Mouse (Mus musculus) midbrain, embryonic 12.5 days (tissue): ENCODE measurements around the gene Cdr2. TPM values are rescaled to one million over a fixed set of nuclear protein-coding genes. Genes with fewer than 3 reads are reported as not detected.
A peak's percentile ranks its signal among the peaks of the same experiment; 100 is the strongest.
"Not testable (repeated sequence)": the region's sequence is repeated elsewhere in the genome, so short reads cannot be mapped to it uniquely, and the experiment has no call there.

Experiments
- ATAC-seq: fragments of 200-750 bp; cut with Nextera tagmentation; 2 replicates; pipeline ENCODE4 v1.8.0; 2017; ENCODE audit warnings: low read depth, moderate TSS enrichment, moderate library complexity; ENCODE audit not compliant: low FRiP score
- H3K27ac ChIP-seq: fragments of 300-500 bp; sonication (generic); replicated peaks from 2 replicates; pipeline ENCODE4 v1.5.1; 2016; ENCODE audit warnings: mild to moderate bottlenecking
- H3K27me3 ChIP-seq: fragments of 300-500 bp; sonication (generic); 2 replicates; pipeline ENCODE4 v1.6.1; 2016; ENCODE audit warnings: mild to moderate bottlenecking
- H3K36me3 ChIP-seq: fragments of 300-500 bp; sonication (generic); 2 replicates; pipeline ENCODE4 v1.6.1; 2016
- H3K4me1 ChIP-seq: fragments of 300-500 bp; sonication (generic); 2 replicates; pipeline ENCODE4 v1.6.1; 2016
- H3K4me2 ChIP-seq: fragments of 300-500 bp; sonication (generic); replicated peaks from 2 replicates; pipeline ENCODE4 v1.6.1; 2016; ENCODE audit warnings: mild to moderate bottlenecking, moderate library complexity
- H3K4me3 ChIP-seq: fragments of 300-500 bp; sonication (generic); 2 replicates; pipeline ENCODE4 v1.5.1; 2016; ENCODE audit warnings: mild to moderate bottlenecking
- H3K9ac ChIP-seq: fragments of 300-500 bp; sonication (generic); replicated peaks from 2 replicates; pipeline ENCODE4 v1.6.1; 2016; ENCODE audit warnings: mild to moderate bottlenecking, moderate library complexity
- H3K9me3 ChIP-seq: fragments of 300-500 bp; sonication (generic); 2 replicates; pipeline ENCODE4 v1.6.1; 2016; ENCODE audit warnings: mild to moderate bottlenecking
- WGBS: fragments of 180-500 bp; shearing (Covaris S2); methylation state at CpG from one replicate; pipeline ENCODE4 v1.1.7; 2016; 5-methylcytosine and 5-hydroxymethylcytosine counted together
- polyA plus RNA-seq: library from polyadenylated mRNA; unstranded; fragments of >200 nt; fragmentation: Nextera tagmentation; extraction: Ambion mirVana; gene quantifications from 2 replicates; pipeline ENCODE4 v1.2.1, GENCODE M21; 2016

The Cdr2 gene
- polyA plus RNA-seq, result 17.2 and 18.9 TPM in 2 replicates

DNA sequence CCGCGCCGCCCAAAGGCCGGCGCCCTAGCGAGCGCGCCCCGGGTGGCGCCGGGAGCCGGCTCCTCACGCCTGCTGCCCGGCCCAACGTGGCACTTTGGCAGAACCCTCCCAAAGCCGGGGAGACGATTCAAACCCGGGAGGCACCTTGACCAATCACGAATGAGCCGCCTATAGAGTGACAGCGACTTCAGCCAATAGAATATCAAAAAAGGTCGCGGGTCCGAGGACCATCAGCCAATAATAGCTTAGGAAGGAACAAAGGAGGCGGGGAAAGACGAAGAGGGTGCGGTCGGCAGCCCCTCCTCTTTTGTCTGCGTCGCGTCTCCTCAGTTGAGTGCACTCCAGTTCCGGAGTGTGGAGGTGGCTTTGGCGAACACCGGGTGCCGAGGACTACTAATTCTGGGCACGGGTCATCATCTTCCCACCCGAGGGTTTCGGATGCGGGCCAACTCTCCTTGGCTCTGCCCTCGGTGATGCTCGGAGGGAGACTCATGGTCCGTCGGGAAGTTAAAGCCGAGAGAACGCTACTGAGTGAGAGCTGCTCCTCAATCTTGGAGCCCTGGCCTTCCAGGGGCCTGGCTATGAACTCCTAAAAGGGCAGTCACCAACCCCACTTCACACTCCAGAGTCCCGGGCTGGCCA lies at the start of gene Cdr2, which contains the start of gene Mfsd13b:
TSS of gene Cdr2 (minus strand) at position 113 of the 642 bp plus-strand sequence.
TSS of gene Mfsd13b (plus strand) at position 310 of the 642 bp plus-strand sequence.
- Histone ChIP-seq H3K9me3 (no peaks in the 10 kb centered on the region), H3K36me3 (no peaks in the 10 kb centered on the region), H3K4me2 (peak within 1 kb of the TSS; percentile 84), H3K9ac (peak within 1 kb of the TSS; percentile 81), H3K27me3 (no peaks in the 10 kb centered on the region), H3K4me1 (peaks cover 23% of the 10 kb centered on the region), H3K4me3 (peak within 1 kb of the TSS; percentile 82), H3K27ac (peak within 1 kb of the TSS; percentile 81)
- under 1% methylated on average over 46 of the region's 46 CpGs for WGBS
- ATAC-seq, result peak; percentile 97

DNA sequence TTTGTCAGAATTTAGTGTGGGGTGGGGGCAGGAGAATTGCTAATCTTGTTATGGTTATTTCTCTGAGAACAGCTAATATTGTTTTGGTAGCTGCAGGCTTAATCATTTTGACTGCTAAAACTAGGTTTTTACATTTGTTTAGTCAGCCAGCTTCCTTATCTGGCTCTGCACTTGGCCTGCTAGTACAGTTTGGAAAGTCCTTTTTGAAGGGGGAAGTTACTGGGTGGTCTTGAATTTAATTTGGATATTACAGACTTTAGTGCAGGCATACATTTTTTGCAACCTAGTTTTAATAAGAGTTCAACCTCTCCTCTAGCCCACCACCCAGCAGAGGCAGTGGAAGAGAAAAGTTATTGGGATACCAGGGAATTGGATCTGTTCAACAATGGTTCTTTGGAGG lies 47.8 kb upstream of the Cdr2 start:
- peaks cover 23% of the 10 kb centered on the region for H3K27me3 ChIP-seq
- not testable (repeated sequence) for ATAC-seq, H3K27ac ChIP-seq, H3K9ac ChIP-seq, H3K9me3 ChIP-seq, H3K4me2 ChIP-seq, H3K4me3 ChIP-seq, H3K36me3 ChIP-seq, H3K4me1 ChIP-seq

DNA sequence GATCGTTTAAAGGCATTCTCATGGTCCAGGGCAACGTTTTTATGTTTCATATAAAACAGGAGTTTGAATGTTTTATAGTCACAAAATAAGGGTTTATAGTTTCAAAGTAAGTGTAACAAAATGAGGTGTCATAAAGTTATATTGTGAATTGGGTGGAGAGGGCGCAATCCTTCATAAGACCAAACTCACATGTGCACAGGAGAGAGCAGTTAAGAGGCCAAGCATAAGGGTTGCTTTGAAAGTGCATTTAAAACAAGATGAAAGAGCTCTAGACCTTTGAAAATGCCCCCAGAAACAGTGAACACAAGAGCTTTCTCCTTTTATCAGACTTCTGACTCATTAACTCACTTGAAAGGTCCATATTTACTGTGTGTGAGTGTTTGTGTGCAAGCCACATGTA lies 44.2 kb upstream of the Cdr2 start:
- Histone ChIP-seq H3K9me3 (no peaks in the 10 kb centered on the region), H3K36me3 (no peaks in the 10 kb centered on the region), H3K4me3 (no peak overlapping the region), H3K4me2 (no peak overlapping the region), H3K27ac (no peak overlapping the region), H3K27me3 (peaks cover 16% of the 10 kb centered on the region; the same call in 1 of the 2 replicates), H3K4me1 (no peaks in the 10 kb centered on the region), H3K9ac (no peak overlapping the region)
- no peak for ATAC-seq
- 72% methylated on average over 3 of the region's 3 CpGs for WGBS

DNA sequence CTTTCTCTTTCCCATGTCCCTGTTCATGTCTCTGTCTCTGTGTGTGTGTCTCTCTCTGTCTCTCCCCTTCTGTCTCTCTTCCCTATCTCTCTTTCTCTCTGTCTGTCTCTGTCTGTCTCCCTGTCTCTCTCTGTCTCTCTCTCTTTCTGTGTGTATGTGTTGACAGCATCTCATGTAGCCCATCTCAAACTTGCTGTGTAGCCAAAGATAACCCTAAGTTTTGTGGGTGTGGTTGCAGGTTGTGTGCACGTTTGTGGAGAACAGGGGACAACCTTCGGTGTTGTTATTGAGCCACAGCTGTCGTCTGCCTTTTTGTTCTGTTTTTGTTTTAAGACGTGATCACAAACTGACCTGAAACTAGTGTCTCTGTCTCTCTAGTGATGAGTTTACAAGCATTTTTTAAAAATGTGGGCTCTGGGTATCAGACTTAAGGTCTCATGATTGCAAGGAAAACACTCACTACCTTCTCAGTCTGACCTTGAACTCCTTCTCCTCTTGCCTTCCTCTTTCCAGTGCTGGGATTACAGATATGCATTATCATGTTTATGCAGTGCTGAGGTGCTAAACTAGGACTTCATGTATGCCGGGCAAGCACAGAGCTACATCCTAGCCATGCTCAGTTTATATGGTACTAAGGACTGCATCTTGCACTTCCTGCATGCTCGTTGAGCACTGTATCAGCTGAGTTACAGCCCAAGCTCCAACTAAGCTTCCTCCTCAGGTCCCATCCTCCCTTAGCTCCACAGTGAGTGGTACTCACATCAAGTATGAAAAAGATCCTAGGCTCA lies 43.3 kb upstream of the Cdr2 start:
- Histone ChIP-seq H3K27ac (no peak overlapping the region), H3K36me3 (no peaks in the 10 kb centered on the region), H3K4me2 (no peak overlapping the region), H3K4me1 (no peaks in the 10 kb centered on the region), H3K4me3 (no peak overlapping the region), H3K9ac (no peak overlapping the region), H3K27me3 (peaks cover 10% of the 10 kb centered on the region; the same call in 1 of the 2 replicates), H3K9me3 (no peaks in the 10 kb centered on the region)
- no peak for ATAC-seq
- WGBS, result 81% methylated on average over 6 of the region's 6 CpGs

DNA sequence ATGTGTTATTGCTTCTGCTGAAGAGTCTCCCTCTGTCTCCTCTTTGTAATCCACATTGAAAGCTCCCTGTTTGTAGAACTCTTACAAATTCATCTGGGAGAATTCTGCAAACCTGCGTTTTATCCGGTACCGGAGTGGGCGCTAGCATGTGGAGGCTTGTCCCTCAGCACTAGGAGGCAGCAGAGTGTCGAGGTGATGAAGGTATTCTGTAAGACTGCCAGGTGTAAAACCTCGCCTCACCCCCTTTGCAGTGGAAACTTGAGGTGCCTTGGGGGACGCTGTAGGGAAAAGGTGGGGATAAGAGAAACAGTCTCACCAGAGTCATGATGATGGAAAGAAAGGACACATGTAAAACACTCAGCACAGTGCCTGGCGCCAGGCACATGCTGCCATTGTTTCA lies 38.2 kb upstream of the Cdr2 start:
- H3K27me3 ChIP-seq, result no peaks in the 10 kb centered on the region
- WGBS, result 42% methylated on average over 8 of the region's 8 CpGs
- no peak overlapping the region for H3K9ac ChIP-seq
- H3K4me2 ChIP-seq, result no peak overlapping the region
- H3K4me1 ChIP-seq, result no peaks in the 10 kb centered on the region
- no peak for ATAC-seq
- no peaks in the 10 kb centered on the region for H3K9me3 ChIP-seq
- no peak overlapping the region for H3K4me3 ChIP-seq
- H3K27ac ChIP-seq, result no peak overlapping the region
- no peaks in the 10 kb centered on the region for H3K36me3 ChIP-seq

DNA sequence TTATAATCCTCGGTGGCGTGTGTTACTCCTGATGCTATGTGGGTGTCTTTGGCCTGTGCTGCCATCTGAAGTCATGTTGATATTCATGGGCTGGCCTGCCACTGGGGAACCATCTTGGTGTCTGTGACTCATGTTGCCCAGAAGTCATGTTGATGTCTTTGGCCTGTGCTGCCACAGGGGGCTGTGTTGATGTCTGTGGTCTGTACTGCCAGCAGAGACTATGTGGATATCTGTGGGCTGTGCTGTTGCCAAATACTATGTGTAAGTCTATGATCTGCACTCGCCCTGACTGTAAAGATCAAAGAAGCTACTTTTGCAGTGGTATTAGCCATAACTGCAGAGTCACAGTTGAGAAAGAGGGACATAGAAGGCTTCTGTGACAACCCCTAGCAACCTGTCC lies 36.7 kb upstream of the Cdr2 start:
- H3K9me3 ChIP-seq, result no peaks in the 10 kb centered on the region
- 91% methylated on average over 3 of the region's 3 CpGs for WGBS

DNA sequence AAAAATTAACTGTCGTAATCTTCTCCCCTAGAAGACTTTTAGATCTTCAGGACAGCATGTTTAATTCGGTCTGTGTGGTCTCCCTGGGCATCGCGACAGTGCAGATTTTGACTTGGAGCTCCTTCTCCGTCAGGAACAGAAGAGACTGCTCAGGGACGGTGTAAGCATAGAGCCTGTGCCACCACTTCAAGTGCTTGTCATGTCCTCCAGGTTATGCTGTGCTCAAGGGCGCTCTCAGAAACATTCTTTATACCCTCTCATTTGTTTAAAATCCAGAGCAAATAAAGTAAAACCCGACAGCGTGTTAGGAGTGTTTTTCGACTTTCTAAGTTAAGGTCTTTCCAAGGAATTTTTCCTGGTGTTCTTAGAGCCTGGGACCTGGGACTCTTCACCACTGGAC lies 32.4 kb upstream of the Cdr2 start:
- Histone ChIP-seq H3K4me3 (no peak overlapping the region), H3K36me3 (no peaks in the 10 kb centered on the region), H3K4me2 (no peak overlapping the region), H3K9ac (no peak overlapping the region), H3K27me3 (no peaks in the 10 kb centered on the region), H3K9me3 (no peaks in the 10 kb centered on the region), H3K27ac (no peak overlapping the region), H3K4me1 (peaks cover 6% of the 10 kb centered on the region; the same call in 1 of the 2 replicates)
- ATAC-seq, result no peak
- WGBS, result 89% methylated on average over 10 of the region's 10 CpGs

More for the DNA sequence above, 36.7 kb upstream of the Cdr2 start:
- no peaks in the 10 kb centered on the region for H3K36me3 ChIP-seq
- ATAC-seq, result no peak
- no peak overlapping the region for H3K4me3 ChIP-seq
- H3K4me1 ChIP-seq, result no peaks in the 10 kb centered on the region
- H3K4me2 ChIP-seq, result no peak overlapping the region
- H3K27ac ChIP-seq, result no peak overlapping the region
- no peak overlapping the region for H3K9ac ChIP-seq
- H3K27me3 ChIP-seq, result no peaks in the 10 kb centered on the region

DNA sequence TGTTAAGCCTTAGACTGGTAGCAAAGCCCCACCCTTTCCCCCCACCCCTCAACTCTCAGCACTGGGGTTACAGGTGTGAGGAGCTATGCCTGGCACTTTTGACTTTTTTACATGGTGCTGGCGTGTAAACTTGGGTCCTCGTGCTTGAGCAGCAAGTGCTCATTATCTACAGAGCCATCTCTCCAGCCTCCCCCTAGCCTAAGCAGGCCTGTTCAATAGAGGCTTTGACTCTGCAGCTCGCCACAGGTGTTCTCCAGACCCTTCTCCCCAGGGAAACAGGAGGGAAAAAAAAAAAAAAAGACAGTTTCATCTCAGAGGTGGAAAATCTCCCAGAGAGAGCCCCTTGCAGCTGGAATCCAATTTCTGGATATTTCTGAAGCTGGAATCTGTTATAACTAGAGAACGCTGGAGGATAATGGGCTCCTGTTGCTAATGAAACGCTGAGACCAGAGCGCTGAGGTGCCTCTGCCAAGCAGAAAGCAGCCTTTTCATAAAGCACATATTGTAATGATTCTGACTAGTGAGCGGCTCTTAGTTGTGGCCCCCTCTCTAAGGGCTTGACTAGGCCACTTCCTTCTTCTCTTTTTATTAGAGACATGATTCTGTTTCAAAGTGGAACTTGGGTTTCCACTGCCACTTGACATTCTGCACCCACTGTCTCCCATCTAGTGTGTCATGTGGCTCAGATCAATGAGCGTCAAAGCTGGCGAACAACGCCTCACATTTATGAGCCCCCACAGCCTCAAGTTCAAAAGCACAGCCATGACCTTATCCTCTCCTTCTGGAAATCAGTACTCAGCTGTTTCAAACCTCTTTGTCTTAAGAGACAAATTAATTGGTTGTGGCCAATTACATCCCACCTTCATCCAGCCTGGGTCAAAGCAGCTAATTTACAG lies 29.9 kb upstream of the Cdr2 start:
- 66% methylated on average over 10 of the region's 10 CpGs for WGBS
- no peak for ATAC-seq
- Histone ChIP-seq H3K27ac (no peak overlapping the region), H3K9ac (no peak overlapping the region), H3K4me2 (no peak overlapping the region), H3K36me3 (no peaks in the 10 kb centered on the region), H3K9me3 (no peaks in the 10 kb centered on the region), H3K4me3 (no peak overlapping the region), H3K27me3 (no peaks in the 10 kb centered on the region), H3K4me1 (peaks cover 6% of the 10 kb centered on the region; the same call in 1 of the 2 replicates)

DNA sequence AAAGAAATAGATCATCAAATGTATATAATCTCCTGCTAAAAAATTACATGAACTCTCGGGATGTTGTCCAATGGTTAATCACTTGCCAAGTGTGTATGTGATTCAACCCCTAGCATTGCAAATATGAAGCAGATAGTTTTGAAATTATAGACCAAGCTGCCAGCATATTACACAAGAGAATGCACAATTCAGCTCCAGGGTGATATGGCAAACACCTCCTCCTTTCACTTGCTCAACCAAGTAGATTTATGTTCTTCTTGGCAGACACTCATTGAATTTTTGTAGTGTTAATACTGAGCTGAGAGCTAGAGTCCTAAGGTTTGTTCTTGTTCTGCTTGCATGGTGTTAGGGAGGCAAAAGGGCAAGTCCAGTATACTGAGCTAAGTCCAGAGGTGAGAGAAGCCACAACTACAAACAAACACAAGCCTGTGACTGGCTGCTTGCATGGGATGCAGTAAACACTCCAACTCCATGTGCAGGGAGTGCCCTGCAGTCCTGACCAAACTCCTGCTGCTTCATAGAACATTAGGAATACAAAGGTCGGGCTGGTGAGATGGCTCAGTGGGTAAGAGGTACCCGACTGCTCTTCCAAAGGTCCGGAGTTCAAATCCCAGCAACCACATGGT lies 21.8 kb upstream of the Cdr2 start:
- H3K36me3 ChIP-seq, result no peaks in the 10 kb centered on the region
- H3K9ac ChIP-seq, result no peak overlapping the region
- no peak overlapping the region for H3K4me3 ChIP-seq
- H3K4me2 ChIP-seq, result no peak overlapping the region
- no peaks in the 10 kb centered on the region for H3K27me3 ChIP-seq
- WGBS, result 87% methylated on average over 4 of the region's 4 CpGs
- no peak overlapping the region for H3K27ac ChIP-seq
- no peaks in the 10 kb centered on the region for H3K4me1 ChIP-seq
- ATAC-seq, result no peak
- H3K9me3 ChIP-seq, result no peaks in the 10 kb centered on the region

DNA sequence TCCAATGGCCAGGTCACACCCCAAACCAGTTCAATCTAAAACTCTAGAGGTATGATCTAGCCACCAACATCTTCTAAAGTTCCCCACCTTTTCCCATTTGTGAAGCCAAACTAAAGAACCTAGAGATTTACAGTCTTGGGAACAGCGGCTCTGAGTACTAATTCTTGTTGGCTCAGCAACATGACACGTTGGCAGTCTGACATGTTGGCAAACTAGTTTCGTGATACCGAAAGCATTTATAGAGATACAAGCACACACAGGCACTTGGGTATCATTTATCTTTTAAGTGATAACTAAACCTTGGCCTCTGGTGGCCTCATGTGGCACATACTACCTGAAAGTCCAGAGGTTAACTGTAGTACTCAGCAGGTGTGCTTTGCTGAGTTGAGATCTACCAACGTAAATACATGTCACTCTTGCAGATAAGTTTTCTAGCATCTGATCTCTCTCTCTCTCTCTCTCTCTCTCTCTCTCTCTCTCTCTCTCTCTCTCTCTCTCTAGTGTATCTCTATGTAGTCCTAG lies 20.4 kb upstream of the Cdr2 start:
- Histone ChIP-seq H3K27me3 (no peaks in the 10 kb centered on the region), H3K27ac (no peak overlapping the region), H3K4me3 (no peak overlapping the region), H3K36me3 (no peaks in the 10 kb centered on the region), H3K4me1 (no peaks in the 10 kb centered on the region), H3K9me3 (no peaks in the 10 kb centered on the region), H3K9ac (no peak overlapping the region), H3K4me2 (no peak overlapping the region)
- 95% methylated on average over 5 of the region's 5 CpGs for WGBS
- ATAC-seq, result no peak

DNA sequence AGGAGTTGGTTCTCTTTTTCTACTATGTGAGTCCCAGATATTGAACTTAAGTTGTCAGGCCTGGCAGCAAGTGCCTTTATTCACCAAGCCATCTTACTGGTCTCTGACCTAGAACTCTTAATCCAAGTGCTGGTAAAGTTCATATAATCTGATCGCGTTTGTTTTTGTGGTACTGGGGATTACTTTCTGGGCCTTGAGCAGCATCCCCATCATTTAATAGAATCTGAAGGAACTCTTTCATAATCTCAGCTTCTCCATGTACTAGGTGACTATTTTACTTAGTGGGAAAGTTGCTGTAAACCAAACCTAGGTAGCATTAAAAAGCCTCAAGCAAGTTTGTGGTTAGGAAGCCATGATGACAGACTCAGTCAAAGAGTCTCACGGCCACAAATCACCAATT lies 19.8 kb upstream of the Cdr2 start:
- H3K9me3 ChIP-seq, result no peaks in the 10 kb centered on the region
- no peak overlapping the region for H3K4me2 ChIP-seq
- no peaks in the 10 kb centered on the region for H3K27me3 ChIP-seq
- 85% methylated on average over 3 of the region's 3 CpGs for WGBS
- no peaks in the 10 kb centered on the region for H3K4me1 ChIP-seq
- H3K4me3 ChIP-seq, result no peak overlapping the region
- ATAC-seq, result no peak
- H3K36me3 ChIP-seq, result no peaks in the 10 kb centered on the region
- H3K27ac ChIP-seq, result no peak overlapping the region
- H3K9ac ChIP-seq, result no peak overlapping the region
